Mouse (Mus musculus) midbrain, embryonic 13.5 days (tissue): Measurements from ENCODE around the gene Ovca2. TPM values are rescaled to one million over a fixed set of nuclear protein-coding genes. Genes with fewer than 3 reads are reported as not detected.
A peak's percentile ranks its signal among the peaks of the same experiment; 100 is the strongest.

Experiments used
- ATAC-seq: fragments of 200-750 bp; cut with Nextera tagmentation; 2 replicates; pipeline ENCODE4 v1.8.0; 2017; ENCODE audit warnings: mild to moderate bottlenecking, moderate TSS enrichment, moderate library complexity
- H3K27ac ChIP-seq: fragments of 300-500 bp; sonication (generic); 2 replicates; pipeline ENCODE4 v1.5.1; 2015; ENCODE audit warnings: inconsistent platforms, mild to moderate bottlenecking, moderate library complexity
- H3K27me3 ChIP-seq: fragments of 300-500 bp; sonication (generic); 2 replicates; pipeline ENCODE4 v1.6.1; 2015; ENCODE audit warnings: mild to moderate bottlenecking, inconsistent platforms
- H3K36me3 ChIP-seq: fragments of 300-500 bp; sonication (generic); 2 replicates; pipeline ENCODE4 v1.6.1; 2015; ENCODE audit warnings: mild to moderate bottlenecking, inconsistent platforms
- H3K4me1 ChIP-seq: fragments of 300-500 bp; sonication (generic); replicated peaks from 2 replicates; pipeline ENCODE4 v1.6.1; 2015; ENCODE audit warnings: inconsistent platforms
- H3K4me2 ChIP-seq: fragments of 300-500 bp; sonication (generic); replicated peaks from 2 replicates; pipeline ENCODE4 v1.6.1; 2015; ENCODE audit warnings: moderate library complexity, mild to moderate bottlenecking, inconsistent platforms
- H3K4me3 ChIP-seq: fragments of 300-500 bp; sonication (generic); replicated peaks from 2 replicates; pipeline ENCODE4 v1.5.1; 2015; ENCODE audit warnings: mild to moderate bottlenecking, inconsistent platforms
- H3K9ac ChIP-seq: fragments of 300-500 bp; sonication (generic); replicated peaks from 2 replicates; pipeline ENCODE4 v1.6.1; 2015; ENCODE audit warnings: mild to moderate bottlenecking, inconsistent platforms
- H3K9me3 ChIP-seq: fragments of 300-500 bp; sonication (generic); 2 replicates; pipeline ENCODE4 v1.6.1; 2016; ENCODE audit warnings: mild to moderate bottlenecking, inconsistent platforms
- WGBS: fragments of 180-500 bp; shearing (Covaris S2); methylation state at CpG from one replicate; pipeline ENCODE4 v1.1.7; 2015; 5-methylcytosine and 5-hydroxymethylcytosine counted together
- polyA plus RNA-seq: library from polyadenylated mRNA; unstranded; fragments of >200 nt; fragmentation: Nextera tagmentation; extraction: Ambion mirVana; gene quantifications from 2 replicates; pipeline ENCODE4 v1.2.1, GENCODE M21; 2015

Gene Ovca2
- polyA plus RNA-seq, 1 experiment from 2014 or later: 19.8 TPM

GRCm38 (mm10) chr11:75194121-75194849 lies 15.7 kb upstream of the Ovca2 start:
- Histone ChIP-seq H3K4me3 (peak overlapping the region; percentile 64), H3K4me1 (peaks cover 86% of the 10 kb centered on the region), H3K9me3 (no peaks in the 10 kb centered on the region), H3K27ac (peak overlapping the region; percentile 80), H3K36me3 (no peaks in the 10 kb centered on the region), H3K4me2 (peak overlapping the region; percentile 79), H3K27me3 (peaks cover 69% of the 10 kb centered on the region), H3K9ac (peak overlapping the region; percentile 78)
- WGBS: under 1% methylated on average over 52 of the region's 52 CpGs
- no peak for ATAC-seq

- Histone ChIP-seq H3K27ac (peak within 1 kb of the TSS; percentile 80), H3K36me3 (no peaks in the 10 kb centered on the region), H3K9me3 (no peaks in the 10 kb centered on the region), H3K4me1 (peaks cover 84% of the 10 kb centered on the region), H3K4me2 (peak within 1 kb of the TSS; percentile 79), H3K9ac (peak within 1 kb of the TSS; percentile 78), H3K4me3 (peak within 1 kb of the TSS; percentile 64), H3K27me3 (peaks cover 66% of the 10 kb centered on the region)
- ATAC-seq: peak; percentile 25; the same call in 1 of the 2 replicates
- WGBS: under 1% methylated on average over 74 of the region's 84 CpGs
Measured at GRCm38 (mm10) chr11:75193256-75194071, 14.8 kb upstream of the Ovca2 start, which contains the start of gene Rtn4rl1. Rtn4rl1 (plus strand) TSS chr11:75193783.

- peak; percentile 37 for ATAC-seq
- Histone ChIP-seq H3K36me3 (no peaks in the 10 kb centered on the region), H3K4me3 (peak overlapping the region; percentile 64), H3K4me1 (peaks cover 82% of the 10 kb centered on the region), H3K27ac (peak overlapping the region; percentile 80), H3K4me2 (peak overlapping the region; percentile 79), H3K9me3 (no peaks in the 10 kb centered on the region), H3K27me3 (peaks cover 65% of the 10 kb centered on the region), H3K9ac (peak overlapping the region; percentile 78; the same call in 1 of the 2 replicates)
- 21% methylated on average over 13 of the region's 13 CpGs for WGBS
Measured at GRCm38 (mm10) chr11:75192336-75193214, 13.9 kb upstream of the Ovca2 start.

- Histone ChIP-seq H3K9ac (no peak overlapping the region), H3K27ac (no peak overlapping the region), H3K4me2 (no peak overlapping the region), H3K4me3 (no peak overlapping the region), H3K27me3 (peaks cover 60% of the 10 kb centered on the region), H3K36me3 (no peaks in the 10 kb centered on the region), H3K9me3 (no peaks in the 10 kb centered on the region), H3K4me1 (peaks cover 74% of the 10 kb centered on the region)
- WGBS: 59% methylated on average over 6 of the region's 6 CpGs
- ATAC-seq: no peak
Measured at GRCm38 (mm10) chr11:75191841-75192240, 13.2 kb upstream of the Ovca2 start.

GRCm38 (mm10) chr11:75190905-75191441 lies 12.3 kb upstream of the Ovca2 start, which contains the start of gene Dph1:
Dph1 (minus strand) TSS chr11:75191241.
- H3K36me3 ChIP-seq: no peaks in the 10 kb centered on the region
- H3K27ac ChIP-seq: peak within 1 kb of the TSS; percentile 37
- peak within 1 kb of the TSS; percentile 75 for H3K4me2 ChIP-seq
- peaks cover 51% of the 10 kb centered on the region for H3K27me3 ChIP-seq
- no peak for ATAC-seq
- H3K9me3 ChIP-seq: no peaks in the 10 kb centered on the region
- peaks cover 68% of the 10 kb centered on the region for H3K4me1 ChIP-seq
- peak within 1 kb of the TSS; percentile 89 for H3K4me3 ChIP-seq
- WGBS: 50% methylated on average over 5 of the region's 5 CpGs
- peak within 1 kb of the TSS; percentile 70 for H3K9ac ChIP-seq

GRCm38 (mm10) chr11:75190371-75190724 lies 11.7 kb upstream of the Ovca2 start:
- Histone ChIP-seq H3K36me3 (no peaks in the 10 kb centered on the region), H3K9ac (peak overlapping the region; percentile 70), H3K27ac (peak overlapping the region; percentile 37), H3K4me2 (peak overlapping the region; percentile 75), H3K9me3 (no peaks in the 10 kb centered on the region), H3K27me3 (peaks cover 45% of the 10 kb centered on the region), H3K4me1 (peaks cover 66% of the 10 kb centered on the region), H3K4me3 (peak overlapping the region; percentile 89)
- under 1% methylated on average over 24 of the region's 24 CpGs for WGBS
- peak; percentile 67 for ATAC-seq

GRCm38 (mm10) chr11:75189713-75190370 lies 11.2 kb upstream of the Ovca2 start:
- H3K4me1 ChIP-seq: peaks cover 66% of the 10 kb centered on the region

GRCm38 (mm10) chr11:75184986-75185385 lies 6.4 kb upstream of the Ovca2 start:
- H3K9ac ChIP-seq: peak overlapping the region; percentile 30; the same call in 1 of the 2 replicates
- H3K27ac ChIP-seq: peak overlapping the region; percentile 57

More at GRCm38 (mm10) chr11:75189713-75190370, 11.2 kb upstream of the Ovca2 start:
- Histone ChIP-seq H3K27ac (no peak overlapping the region), H3K9me3 (no peaks in the 10 kb centered on the region), H3K36me3 (no peaks in the 10 kb centered on the region), H3K4me3 (peak overlapping the region; percentile 89), H3K9ac (peak overlapping the region; percentile 70), H3K27me3 (peaks cover 40% of the 10 kb centered on the region), H3K4me2 (peak overlapping the region; percentile 75)
- ATAC-seq: no peak
- WGBS: under 1% methylated on average over 22 of the region's 22 CpGs

GRCm38 (mm10) chr11:75184573-75184972 lies 5.9 kb upstream of the Ovca2 start:
- Histone ChIP-seq H3K4me1 (peaks cover 33% of the 10 kb centered on the region), H3K27me3 (no peaks in the 10 kb centered on the region), H3K27ac (peak overlapping the region; percentile 57), H3K36me3 (peaks cover 10% of the 10 kb centered on the region; the same call in 1 of the 2 replicates), H3K4me2 (no peak overlapping the region), H3K4me3 (no peak overlapping the region), H3K9ac (peak overlapping the region; percentile 30; the same call in 1 of the 2 replicates), H3K9me3 (no peaks in the 10 kb centered on the region)
- 0 out of 2 replicates have a peak, but pooled peaks have one; percentile 19 for ATAC-seq
- 79% methylated on average over 5 of the region's 5 CpGs for WGBS

More at GRCm38 (mm10) chr11:75184986-75185385, 6.4 kb upstream of the Ovca2 start:
- Histone ChIP-seq H3K36me3 (peaks cover 10% of the 10 kb centered on the region; the same call in 1 of the 2 replicates), H3K4me2 (no peak overlapping the region), H3K9me3 (no peaks in the 10 kb centered on the region), H3K4me3 (no peak overlapping the region), H3K4me1 (peaks cover 35% of the 10 kb centered on the region), H3K27me3 (no peaks in the 10 kb centered on the region)
- WGBS: 39% methylated on average over 2 of the region's 2 CpGs
- ATAC-seq: no peak

GRCm38 (mm10) chr11:75183917-75184570 lies 5.4 kb upstream of the Ovca2 start:
- peaks cover 10% of the 10 kb centered on the region; the same call in 1 of the 2 replicates for H3K36me3 ChIP-seq
- H3K4me3 ChIP-seq: no peak overlapping the region
- peak overlapping the region; percentile 57 for H3K27ac ChIP-seq
- 81% methylated on average over 2 of the region's 2 CpGs for WGBS
- H3K4me1 ChIP-seq: peaks cover 33% of the 10 kb centered on the region
- no peak overlapping the region for H3K4me2 ChIP-seq
- H3K27me3 ChIP-seq: no peaks in the 10 kb centered on the region
- H3K9ac ChIP-seq: peak overlapping the region; percentile 16; the same call in 1 of the 2 replicates
- ATAC-seq: no peak
- no peaks in the 10 kb centered on the region for H3K9me3 ChIP-seq
